Mouse (Mus musculus) adrenal gland, postnatal 10 days (tissue): ENCODE measurements around the gene Trim3. TPM values are rescaled to one million over a fixed set of nuclear protein-coding genes. Genes with fewer than 3 reads are reported as not detected.

Source experiments
- DNase-seq: peaks from one replicate; pipeline ENCODE4 v3.0.0; 2021; ENCODE audit warnings: mixed read lengths
- total RNA-seq, 2 experiments: library from RNA; stranded (reverse); gene quantifications; 2 replicates each; pipeline ENCODE4 v1.2.3; 2021

The Trim3 gene
- total RNA-seq, 2 experiments from 2014 or later = 32.5 to 45.1 TPM

DNA sequence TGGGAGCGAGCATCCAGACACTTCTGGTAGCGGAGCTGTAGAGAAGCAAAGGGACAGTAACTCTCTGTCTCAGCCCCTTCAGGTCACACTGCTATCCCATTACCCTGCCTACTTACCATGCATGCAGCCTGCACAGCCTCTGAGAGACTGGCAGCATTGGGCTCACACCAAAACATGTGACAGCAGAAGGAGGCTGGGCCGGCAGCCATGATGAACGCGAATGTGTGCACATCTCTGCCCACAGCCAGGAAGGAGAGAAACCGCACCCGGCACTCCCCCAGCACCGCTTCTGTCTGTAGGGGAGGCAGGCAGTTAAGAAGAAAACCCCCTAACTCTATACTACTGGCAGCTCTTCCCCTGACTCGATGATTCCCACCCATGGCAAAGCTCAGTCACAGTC is 74.4 kb downstream of the Trim3 start:
- no peak for DNase-seq

DNA sequence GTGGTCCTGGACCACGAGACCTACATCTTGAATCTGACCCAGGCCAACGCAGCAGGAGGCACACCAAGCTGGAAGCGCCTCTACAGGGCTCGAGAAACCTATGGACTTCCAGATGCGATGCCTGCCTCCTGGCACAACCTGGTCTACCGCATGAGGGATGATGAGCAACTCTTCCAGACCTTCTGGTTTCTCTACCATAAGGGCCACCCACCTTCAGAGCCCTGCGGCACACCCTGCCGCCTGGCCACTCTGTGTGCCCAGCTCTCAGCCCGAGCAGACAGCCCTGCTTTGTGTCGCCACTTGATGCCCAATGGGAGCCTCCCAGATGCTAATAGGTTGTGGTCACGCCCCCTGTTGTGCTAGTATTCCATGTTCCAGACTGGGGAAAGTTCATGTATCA is 75.7 kb downstream of the Trim3 start:
- DNase-seq = no peak

DNA sequence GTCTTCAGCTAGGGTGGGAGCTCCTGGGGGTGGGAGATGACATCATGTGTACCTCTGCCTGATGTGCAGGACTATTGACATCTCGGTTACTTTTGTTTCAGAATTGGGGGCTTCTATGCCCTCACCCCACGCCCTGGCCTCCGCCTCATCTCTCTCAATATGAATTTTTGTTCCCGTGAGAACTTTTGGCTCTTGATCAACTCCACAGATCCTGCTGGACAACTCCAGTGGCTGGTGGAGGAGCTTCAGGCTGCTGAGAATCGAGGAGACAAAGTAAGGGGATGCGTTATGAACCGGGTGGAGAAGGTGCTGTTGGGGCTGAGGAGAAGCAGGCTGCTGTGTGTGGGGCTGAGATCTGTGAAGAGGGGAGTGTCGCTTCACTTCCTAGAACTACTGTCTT is 77.0 kb downstream of the Trim3 start:
- no peak for DNase-seq

DNA sequence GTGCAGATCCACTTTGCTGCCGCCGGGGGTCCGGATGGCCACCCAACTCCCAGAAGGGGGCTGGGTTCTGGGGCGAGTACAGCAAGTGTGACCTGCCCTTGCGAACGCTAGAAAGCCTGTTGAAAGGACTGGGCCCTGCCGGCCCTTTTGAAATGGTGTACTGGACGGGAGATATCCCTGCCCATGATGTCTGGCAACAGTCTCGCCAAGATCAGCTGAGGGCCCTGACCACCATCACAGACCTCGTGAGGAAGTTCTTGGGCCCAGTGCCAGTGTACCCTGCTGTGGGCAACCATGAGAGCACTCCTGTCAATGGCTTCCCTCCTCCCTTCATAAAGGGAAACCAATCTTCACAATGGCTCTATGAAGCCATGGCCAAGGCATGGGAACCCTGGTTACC is 77.8 kb downstream of the Trim3 start:
- DNase-seq = no peak

Other genes starting within 250 kb of the Trim3 start
- 10 to 100 TPM; 24.3 to 29.4 TPM for gene Fam160a2, start 233.5 kb downstream of the Trim3 start, total RNA-seq
- not detected for gene Cnga4, start 229.0 kb downstream of the Trim3 start, total RNA-seq
- under 1 TPM in 1 of 2 experiments, not detected in 1; 0.12 TPM for gene Cckbr, start 207.8 kb downstream of the Trim3 start, total RNA-seq
- gene Cavin3, start 151.3 kb downstream of the Trim3 start, total RNA-seq = 10 to 100 TPM; 48.6 to 49.5 TPM
- 10 to 100 TPM; 59.2 to 68.1 TPM for gene Smpd1, start 79.2 kb downstream of the Trim3 start, total RNA-seq
- gene Apbb1, start 51.9 kb downstream of the Trim3 start, total RNA-seq = 10 to 100 TPM; 19.6 to 25.2 TPM
- gene Hpx, start 33.4 kb downstream of the Trim3 start, total RNA-seq = 100 to 1,000 TPM; 313 to 789 TPM
- gene Timm10b, start 6.5 kb upstream of the Trim3 start, total RNA-seq = 100 to 1,000 TPM; 129 to 132 TPM
- 10 to 100 TPM; 48.3 to 57.8 TPM for gene Arfip2, start 6.8 kb upstream of the Trim3 start, total RNA-seq
- 10 to 100 TPM in 1 of 2 experiments, 1 to 10 TPM in 1; 6.3 to 10.4 TPM for gene Gm45799, start 7.0 kb upstream of the Trim3 start, total RNA-seq
- 1 to 10 TPM; 3.0 to 4.7 TPM for gene Dnhd1, start 17.3 kb upstream of the Trim3 start, total RNA-seq
- gene Ilk, start 103.0 kb upstream of the Trim3 start, total RNA-seq = 100 to 1,000 TPM; 135 to 139 TPM
- 10 to 100 TPM; 15.3 to 17.6 TPM for gene Rrp8, start 103.8 kb upstream of the Trim3 start, total RNA-seq
- 100 to 1,000 TPM; 167 to 172 TPM for gene Taf10, start 110.8 kb upstream of the Trim3 start, total RNA-seq
- gene Tpp1, start 118.7 kb upstream of the Trim3 start, total RNA-seq = 10 to 100 TPM; 65.5 to 68.8 TPM
- 10 to 100 TPM; 11.8 to 17.1 TPM for gene Dchs1, start 154.1 kb upstream of the Trim3 start, total RNA-seq
- gene Mrpl17, start 177.5 kb upstream of the Trim3 start, total RNA-seq = 100 to 1,000 TPM; 208 to 232 TPM